Mouse (Mus musculus): Measurements from ENCODE around the gene Aqp2.

The Aqp2 gene

DNA sequence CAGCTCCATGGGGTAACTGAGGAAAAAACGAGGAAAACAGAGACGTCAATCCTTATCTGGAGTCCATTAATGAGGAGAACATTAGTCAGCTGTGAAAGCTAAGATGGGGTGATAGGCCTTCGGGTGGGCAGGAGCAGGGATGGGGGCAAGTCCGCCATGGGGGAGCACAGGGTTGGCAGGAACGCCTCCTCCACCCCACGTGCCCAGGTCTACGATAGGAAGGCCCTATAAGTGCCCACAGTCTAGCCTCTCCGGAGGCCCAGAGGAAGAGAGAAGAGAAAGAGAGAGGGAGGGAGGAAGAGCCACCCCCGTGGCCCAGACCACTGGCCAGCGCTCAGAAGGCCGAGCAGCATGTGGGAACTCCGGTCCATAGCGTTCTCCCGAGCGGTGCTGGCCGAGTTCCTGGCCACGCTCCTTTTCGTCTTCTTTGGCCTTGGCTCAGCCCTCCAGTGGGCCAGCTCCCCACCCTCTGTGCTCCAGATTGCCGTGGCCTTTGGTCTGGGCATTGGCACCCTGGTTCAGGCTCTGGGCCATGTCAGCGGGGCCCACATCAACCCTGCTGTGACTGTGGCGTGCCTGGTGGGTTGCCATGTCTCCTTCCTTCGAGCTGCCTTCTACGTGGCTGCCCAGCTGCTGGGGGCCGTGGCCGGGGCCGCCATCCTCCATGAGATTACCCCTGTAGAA lies at the start of gene Aqp2:
Gene Aqp2, plus strand, starts transcription at position 254 of the 684 bp plus-strand sequence.
- DNase-seq (ENCODE audit: low read depth), result no peak

GRCm38 (mm10) chr15:99531146-99531545 lies 47.7 kb upstream of the Aqp2 start:
- no peak for DNase-seq (ENCODE audit: low read depth)

- DNase-seq (ENCODE audit: low read depth), result no peak
Observed at GRCm38 (mm10) chr15:99532023-99532422, 46.8 kb upstream of the Aqp2 start.

- DNase-seq (ENCODE audit: low read depth), result no peak
Observed at GRCm38 (mm10) chr15:99536889-99537862, 41.7 kb upstream of the Aqp2 start.

DNA sequence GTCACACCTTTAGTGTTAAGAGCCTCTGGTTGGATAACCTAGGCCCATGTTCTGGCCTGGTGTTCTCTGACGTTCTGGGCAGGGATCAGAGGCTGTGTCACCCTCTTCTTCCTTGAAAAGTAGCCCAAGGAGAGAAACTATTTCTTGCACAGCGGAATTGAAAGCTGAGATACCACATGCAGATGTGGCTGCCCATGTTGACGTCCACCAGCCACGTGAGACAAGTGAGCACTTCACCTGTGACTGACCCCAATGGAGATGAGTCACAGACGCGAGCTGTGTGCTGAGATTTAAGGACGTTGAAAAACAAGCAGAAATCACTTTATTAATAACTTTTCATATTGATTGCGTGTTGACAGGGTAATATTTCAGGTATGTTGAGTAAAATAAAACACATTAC lies 39.0 kb upstream of the Aqp2 start:
- DNase-seq (ENCODE audit: low read depth), result no peak

DNA sequence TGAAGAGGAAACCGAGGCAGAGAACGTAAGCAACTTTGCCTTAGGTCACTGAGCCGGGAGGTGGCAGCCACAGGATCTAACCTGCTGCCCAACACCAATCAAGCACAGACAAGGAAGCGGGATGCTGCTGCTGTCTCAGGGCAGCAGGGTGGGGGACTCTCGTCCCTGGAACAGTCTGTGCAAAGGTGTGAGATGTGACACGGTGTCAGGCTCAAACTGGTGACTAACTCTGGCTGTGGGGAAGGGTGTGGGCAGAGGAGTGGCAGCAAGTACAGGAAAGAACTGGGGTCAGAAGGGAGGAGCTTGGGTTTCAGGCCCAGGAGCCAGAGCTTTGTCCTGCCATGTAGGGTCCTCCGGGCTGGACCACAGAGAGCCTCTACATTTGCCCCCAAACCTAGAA lies 34.8 kb upstream of the Aqp2 start:
- no peak for DNase-seq (ENCODE audit: low read depth)

DNA sequence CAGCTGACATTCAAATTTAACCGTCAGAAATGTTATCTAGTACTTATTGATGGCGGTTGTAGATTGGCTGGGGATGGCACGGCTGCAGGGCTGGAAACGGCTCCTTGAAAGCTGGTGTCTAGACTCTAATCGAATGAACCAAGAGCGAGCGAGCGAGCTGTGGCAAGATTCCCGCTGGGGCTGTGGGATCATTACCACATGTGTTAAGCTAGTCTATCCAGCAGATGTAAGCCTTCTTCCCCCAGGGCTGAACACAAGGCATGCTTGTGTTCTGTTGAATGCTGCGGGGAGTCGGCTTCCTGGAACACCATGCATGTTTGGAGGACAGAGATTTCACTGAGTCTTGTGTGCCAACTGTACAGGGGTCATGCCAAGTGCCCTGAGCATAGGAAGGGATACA lies 32.3 kb upstream of the Aqp2 start:
- DNase-seq (ENCODE audit: low read depth), result no peak

GRCm38 (mm10) chr15:99547732-99548131 lies 31.1 kb upstream of the Aqp2 start:
- no peak for DNase-seq (ENCODE audit: low read depth)

DNA sequence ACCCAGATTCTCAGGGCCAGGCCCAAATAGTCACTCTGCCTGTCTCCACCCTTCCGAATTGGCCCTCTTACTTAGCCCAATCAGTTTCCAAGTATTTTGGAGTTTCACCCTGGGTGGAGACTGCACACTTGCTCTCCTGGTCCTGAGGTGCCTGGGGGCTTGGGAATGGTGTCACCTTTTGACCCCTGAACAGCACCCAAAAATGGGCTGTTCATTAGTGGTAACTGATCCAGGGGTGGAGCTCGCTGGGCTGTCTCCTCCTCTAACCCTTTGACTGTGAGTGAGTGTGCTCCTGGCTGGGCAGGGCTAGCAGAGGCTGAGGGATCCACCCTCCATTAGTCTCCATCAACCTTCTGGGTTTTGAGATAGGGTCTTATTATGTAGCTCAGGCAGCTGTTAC lies 29.0 kb upstream of the Aqp2 start:
- DNase-seq (ENCODE audit: low read depth), result no peak

DNA sequence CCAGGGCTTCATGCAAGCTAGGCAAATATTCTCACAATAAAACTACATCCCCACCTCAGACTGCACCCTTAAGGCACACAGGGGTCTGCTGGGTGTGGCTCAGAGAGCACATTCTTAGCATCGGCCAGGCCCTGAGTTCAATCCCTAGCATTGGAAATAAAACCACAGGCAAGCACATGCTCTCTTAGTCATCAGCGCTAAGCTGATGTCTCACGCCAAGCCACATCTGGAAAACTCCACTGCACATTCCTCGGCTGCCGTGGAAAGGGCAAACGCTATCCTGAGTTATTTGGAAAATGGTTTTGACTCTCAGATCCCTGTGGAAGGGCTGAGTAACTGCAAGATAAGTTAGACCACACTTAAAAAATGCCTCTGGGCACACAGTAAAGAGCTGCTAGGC lies 25.1 kb upstream of the Aqp2 start:
- no peak for DNase-seq (ENCODE audit: low read depth)

DNA sequence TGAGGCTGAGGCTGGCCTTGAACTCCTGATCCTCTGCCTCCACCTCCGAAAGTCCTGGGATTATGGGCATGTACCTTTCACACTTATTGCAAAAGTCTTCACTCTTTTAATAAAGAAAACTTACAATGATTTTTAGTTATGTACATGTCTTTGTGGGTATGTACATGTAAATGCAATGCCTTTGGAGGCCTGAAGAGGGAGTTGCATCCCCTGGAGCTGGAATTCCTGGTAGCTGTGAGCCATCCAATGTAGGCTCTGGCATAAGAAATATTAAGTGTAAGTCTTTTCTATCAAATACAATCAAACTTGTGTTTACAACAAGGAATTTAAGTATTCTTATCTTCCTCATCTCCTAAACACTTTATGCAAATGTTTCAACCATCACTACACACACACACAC lies 19.9 kb upstream of the Aqp2 start:
- no peak for DNase-seq (ENCODE audit: low read depth)

DNA sequence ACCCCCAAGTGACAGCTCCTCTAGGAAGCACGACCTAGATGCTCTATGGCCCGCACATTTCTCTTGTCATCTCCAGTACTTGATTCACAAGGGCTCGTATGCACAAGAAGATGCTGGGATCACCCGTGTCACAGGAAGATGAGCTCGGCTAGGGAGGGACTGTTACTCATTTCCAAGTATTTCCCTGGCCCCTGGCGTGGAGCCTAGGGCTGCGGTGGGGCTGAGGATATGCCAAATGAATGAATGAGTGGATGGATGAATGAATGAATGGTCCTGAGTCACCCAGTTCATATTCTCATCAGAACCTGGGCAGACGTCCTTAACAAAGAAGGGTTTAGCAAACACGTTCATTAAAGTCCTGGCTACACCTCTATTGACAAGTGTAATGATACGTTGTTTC lies 18.6 kb upstream of the Aqp2 start:
- no peak for DNase-seq (ENCODE audit: low read depth)

- DNase-seq (ENCODE audit: low read depth), result no peak
Observed at GRCm38 (mm10) chr15:99567371-99567770, 11.5 kb upstream of the Aqp2 start.

DNA sequence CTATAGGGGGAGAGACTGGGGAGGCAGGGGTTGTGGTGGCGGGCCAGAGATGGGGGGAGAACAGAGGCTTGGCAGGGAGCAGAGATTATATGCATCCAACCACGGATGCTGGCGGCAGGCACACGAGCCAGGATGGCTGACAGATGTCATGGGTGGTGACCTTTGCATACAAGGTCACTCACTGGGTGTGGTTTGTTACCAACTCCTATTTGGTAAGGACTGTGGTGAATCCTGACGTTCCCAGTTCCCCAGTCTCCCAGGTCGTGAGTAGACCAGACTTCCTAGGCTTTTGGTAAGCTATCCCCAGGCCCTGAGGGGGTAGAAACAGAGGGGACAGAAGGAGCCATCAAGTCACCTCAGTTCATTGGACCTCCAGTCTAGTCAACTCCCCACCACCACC lies 10.2 kb upstream of the Aqp2 start:
- DNase-seq (ENCODE audit: low read depth), result no peak

DNA sequence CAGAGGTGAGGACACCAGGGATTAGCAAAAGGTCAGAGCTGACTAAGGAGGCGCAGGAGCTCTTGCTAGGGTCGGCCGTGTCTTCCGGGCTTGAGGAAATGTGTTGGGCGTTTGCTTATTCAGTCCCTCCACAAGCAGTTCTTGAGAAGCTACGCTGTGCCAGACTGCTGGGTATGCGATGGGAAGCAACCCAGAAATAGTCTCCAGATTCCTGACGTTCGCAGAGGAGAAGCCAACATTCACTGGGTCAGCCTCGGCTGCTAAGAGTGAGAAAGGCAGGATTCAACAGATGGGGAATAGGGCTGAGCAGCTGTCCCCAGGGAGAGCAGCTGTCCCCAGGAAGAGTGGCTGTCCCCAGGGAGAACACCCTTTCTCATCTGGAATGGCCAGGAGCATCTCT lies 9.7 kb upstream of the Aqp2 start:
- no peak for DNase-seq (ENCODE audit: low read depth)

DNA sequence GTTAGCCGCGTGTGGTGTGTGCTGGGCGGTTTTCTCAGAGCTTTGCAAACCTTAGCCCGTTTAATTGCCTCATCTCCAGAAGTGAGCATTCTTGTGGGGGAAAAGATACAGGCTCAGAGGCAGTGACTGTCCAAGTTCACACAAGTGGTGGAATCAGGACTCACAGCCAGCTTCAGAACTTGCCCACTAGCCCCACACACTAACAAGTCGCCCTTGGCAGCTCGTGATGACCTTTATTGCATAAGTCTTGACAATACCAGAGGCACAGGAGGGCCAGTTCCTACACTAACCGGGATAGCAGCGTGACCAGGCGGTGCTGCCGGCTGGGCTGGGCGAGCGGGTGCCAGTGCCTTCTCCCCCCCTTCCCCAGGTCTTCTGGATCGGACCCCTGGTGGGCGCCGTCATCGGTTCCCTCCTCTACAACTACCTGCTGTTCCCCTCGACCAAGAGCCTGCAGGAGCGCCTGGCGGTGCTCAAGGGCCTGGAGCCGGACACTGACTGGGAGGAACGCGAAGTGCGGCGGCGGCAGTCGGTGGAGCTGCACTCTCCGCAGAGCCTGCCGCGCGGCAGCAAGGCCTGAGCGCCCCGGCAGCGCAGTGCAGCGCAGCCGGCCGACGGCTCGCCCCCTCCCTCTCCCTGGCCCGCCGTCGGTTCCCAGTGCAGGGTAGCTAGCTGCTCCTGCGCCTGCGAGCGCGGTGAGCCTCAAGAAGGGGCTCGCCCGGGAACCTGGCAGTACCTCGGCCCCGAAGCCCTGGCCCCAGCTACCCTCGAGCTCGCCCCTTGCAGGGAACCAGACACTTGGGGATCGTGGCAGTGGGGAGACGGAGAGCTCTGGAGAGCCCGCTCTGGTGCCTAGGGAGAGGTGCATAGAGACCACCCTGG lies 4.8 kb downstream of the Aqp2 start:
- DNase-seq (ENCODE audit: low read depth), result no peak

DNA sequence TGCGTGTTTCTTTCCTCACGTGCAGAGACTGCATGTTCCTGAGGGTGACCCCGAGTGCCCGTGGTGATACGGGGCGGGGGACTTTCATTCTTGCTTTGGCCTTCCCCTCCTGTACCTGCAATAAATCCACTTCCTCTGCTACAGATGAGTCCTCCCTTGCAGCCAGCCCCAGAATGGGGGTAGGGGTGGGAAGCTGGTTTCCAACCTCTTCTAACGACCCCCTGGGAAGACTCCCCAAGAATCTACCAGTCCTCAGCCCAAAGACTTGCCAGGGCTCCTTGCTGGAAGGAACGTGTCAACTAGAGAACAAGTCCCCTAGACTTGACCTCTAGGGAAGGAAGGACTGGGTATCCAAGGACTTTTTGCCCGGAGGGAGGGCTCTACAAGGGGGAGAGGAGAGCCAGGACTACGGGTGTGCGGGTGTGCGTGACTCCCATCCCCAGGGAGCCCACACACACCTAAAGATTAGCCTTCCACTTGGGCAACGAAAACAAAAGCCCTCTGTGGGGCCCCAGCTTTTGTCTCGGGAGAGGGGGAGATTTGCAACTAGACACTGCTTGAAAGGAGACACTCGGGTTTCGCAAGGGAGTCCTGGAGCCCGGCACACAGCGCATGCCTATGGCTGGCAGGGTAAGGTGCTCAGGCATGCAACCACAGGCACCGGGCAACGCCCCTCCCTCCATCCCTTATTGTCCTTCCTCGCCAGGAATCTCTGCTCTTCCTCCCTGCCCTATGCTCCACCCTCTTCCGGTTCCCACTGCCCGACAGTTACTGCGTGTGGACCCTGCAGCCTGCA lies 5.8 kb downstream of the Aqp2 start:
- DNase-seq (ENCODE audit: low read depth), result no peak

- DNase-seq (ENCODE audit: low read depth), result no peak
Observed at GRCm38 (mm10) chr15:99585741-99586140, 6.9 kb downstream of the Aqp2 start.

- DNase-seq (ENCODE audit: low read depth), result no peak
Observed at GRCm38 (mm10) chr15:99586525-99586924, 7.7 kb downstream of the Aqp2 start.

DNA sequence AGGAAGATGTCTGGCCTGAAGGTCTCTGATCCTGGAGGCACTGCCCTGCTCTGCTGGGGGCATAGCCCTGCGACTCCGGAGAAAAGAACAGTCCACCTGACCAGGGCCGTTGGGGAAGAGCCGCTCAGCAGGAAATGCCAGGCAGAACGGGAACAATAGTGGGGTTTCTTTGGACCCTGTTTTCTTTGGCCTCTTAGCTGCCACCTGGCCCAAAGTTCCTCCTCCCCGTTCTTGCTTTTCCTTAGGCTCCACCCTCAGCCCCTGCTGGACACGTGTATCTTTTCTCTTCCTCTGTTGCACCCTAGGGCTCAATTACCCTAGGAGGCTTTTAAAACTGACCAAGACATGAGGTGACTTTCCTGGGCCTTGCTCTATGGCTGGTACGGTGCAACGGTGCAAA lies 10.4 kb downstream of the Aqp2 start:
- DNase-seq (ENCODE audit: low read depth), result no peak

DNA sequence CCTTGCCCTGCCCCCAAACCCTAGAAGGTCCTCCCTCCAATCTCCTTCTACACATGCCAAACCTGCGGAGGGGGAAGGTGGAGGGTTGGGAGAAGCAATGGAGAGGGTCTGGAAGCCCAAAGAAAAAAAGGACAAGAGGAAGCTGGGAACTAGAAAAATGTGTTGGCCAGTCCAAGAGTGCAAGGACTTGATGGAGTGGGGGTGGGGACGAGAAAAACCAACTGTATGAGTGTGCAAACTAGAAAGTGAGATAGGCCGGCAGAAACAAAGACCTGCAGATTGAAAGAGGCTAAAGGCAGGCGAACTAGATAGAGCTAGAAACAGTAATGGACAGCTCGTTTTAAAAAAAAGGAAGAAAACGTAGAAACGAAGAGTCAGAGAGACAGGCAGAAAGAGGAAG lies 10.8 kb downstream of the Aqp2 start:
- no peak for DNase-seq (ENCODE audit: low read depth)
